Mouse (Mus musculus) adrenal gland, adult (tissue): ENCODE measurements around the gene Rsph3b.
"Not testable (repeated sequence)": the region's sequence is repeated elsewhere in the genome, so short reads cannot be mapped to it uniquely, and the experiment has no call there.

Experiments used
- DNase-seq, 2 experiments: peaks; one replicate each; pipeline ENCODE4 v3.0.0; 2022 to 2023; ENCODE audit warnings: low spot score in 1 of 2; ENCODE audit not compliant: inconsistent age in 2 of 2

The Rsph3b gene

DNA sequence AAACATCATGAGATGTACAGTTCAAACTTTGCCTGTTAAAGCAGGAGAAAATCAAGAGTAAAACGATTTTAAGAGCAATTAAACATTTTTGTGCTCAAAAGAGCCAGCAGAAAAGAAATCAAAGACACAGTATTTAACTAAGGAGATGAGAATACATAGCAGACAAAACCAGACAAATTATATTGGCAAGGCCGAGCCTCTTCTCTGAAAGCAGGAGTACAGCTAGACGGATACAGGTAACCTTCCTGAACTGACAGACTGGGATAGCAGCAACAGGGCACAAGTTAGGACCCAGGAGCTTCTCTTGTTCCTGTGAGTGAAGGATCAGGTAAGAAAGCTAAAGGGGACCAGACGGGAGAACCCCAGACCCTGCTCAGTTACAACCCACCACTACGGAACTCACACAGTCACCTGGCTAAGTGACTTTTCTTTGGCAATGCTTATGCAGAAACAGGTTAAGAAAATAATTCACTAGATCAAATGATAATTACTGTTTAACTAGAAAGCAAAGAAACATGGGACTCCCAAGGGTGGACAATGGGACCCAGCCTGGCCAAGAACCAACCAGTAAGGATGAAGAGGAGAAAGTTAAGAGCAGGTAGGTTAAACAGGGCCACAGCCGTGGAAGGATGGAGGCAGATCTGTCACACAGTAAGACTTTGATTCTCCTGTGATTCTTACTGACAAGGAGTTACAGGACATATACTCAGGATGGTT, 11.2 kb upstream of the Rsph3b start:
- DNase-seq: peak in 1 of 2 experiments; percentile 61

DNA sequence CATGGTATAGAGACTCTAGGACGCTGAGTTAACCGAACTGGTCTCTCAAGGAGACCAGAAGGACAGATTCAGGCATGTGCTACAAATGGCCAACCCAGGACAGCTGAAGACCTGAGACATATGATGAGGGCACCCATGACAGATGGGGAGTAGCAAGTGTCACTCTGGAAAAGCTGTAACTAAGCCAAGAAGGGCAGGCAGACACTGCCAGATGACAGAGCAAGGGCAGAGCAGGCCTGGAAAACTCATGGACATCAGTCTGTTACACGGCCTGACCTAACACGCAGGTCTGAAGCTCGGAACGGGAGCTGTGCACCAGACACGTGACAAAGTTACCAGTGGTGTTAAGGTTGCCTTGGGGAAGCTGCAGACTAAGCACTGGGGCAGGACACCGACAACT, 10.4 kb upstream of the Rsph3b start:
- DNase-seq: peak in 1 of 2 experiments; percentile 64

DNA sequence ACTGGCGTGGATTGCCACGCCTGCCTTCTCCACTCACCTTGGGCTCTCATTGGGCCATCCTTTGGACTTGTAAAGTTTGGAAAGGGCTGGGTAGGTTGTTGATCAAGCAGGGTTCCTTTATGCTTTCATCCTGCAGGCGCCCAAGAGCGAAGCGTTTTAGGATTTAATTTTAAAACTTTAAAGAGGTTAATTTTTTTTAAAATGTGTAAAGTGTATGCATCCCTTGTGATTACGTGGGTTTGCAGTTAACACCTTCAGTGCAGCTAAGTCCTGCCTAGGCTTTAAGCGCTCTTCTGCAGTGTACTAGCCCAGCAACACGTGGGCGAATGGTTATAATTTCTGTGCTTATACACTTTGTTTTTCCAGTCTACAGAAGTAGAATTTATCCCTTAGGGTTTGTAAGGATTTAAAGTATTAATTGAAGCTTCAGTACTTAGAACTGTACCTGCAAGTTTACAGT, 317 bp upstream of the Rsph3b start:
- DNase-seq: not testable (repeated sequence)

DNA sequence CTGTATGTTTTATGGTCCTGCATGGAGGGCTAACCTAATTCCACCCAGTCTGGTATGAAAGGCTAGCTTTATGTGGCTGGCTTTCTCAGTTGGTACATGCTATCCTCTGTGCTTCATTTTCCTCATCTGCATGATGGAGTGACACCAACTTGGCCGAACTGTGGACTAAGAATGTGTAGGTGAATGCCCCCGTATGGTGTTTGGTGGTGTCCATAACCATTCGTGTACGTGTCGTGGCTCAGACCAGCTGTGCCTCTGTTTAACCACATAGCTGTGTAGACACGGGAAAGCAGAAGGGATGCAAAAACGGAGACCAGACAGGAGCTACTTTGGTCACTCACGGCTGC, 872 bp downstream of the Rsph3b start:
- not testable (repeated sequence) for DNase-seq

DNA sequence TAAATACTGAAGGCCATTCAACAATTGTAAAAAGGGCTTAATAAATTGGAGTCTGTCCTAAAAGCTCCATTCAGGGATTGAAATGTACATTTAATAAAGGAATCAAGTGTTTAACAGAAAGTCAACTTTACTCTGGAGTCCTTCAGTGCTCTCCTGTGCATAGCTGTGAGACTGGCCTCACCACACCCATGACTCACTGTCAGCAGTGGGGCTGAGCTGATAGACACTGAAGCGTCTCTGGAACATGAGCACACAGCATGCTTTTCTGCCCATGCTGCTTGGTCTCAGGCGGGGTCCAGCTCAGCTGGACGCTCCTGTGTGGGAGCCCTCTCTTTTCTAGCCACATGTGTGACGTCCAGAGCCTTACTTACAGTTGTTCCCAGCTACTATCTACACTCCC, 5.9 kb downstream of the Rsph3b start:
- not testable (repeated sequence) for DNase-seq

DNA sequence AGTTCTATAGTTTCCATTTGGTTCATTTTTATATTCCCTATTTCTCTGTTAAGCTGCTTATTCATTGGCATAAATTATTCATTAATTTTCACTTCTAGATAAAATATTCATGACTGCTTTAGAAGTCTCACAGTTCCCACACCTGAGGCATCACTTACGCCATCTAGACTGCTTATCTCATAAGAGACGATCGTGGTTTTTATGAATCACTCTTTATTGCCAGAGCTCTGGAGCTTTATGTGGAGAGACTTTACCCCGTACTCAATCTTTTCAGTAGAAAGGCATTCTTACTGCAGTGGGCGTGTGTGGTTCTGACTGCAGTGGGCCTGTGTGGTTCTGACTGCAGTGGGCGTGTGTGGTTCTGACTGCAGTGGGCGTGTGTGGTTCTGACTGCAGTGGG, 16.9 kb downstream of the Rsph3b start:
- not testable (repeated sequence) for DNase-seq

DNA sequence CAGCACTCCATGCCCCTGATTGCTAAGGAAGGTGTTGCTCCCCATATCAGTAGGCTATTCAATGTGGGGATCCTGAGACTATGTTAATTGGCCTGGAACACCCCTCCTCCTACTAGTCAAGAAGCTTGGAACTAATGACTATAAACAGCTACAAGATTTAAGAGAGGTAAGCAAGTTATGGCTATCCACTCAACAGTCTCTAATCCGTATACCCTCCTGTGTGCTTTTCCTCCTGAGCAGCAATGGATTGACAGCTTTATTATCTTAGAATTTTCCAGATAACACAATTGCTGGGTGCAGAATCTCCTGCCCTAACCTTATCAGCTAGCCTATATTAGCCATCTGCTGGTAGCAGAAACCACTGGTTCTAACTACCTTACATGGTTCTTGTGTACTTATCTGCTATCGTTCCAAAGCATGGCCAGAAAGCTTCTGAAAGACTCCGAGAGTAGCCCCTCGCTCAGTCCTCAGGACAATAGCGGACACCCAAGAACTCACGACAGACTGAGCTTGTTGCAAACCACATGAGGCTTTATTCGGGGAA, 28.1 kb downstream of the Rsph3b start:
- DNase-seq: peak in 1 of 2 experiments; percentile 6

DNA sequence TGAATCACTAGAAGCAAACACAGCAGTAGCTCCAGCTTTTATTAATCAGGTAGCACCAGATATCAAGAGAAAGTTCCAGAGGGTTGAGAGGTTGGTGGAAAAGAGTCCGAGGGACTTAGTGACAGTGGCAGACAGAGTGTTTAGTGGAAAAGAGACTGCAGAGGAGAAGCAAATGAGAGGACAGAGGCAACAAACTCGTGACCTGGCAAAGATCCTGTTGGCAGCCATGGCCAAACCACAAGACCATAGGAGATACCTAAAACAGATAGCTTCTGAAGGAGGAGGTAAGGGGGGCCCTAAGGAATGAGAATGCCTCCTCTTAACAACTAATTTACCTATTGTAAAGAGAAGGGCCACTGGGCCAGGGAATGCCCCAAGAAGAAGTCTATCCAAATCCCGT, 29.1 kb downstream of the Rsph3b start:
- DNase-seq: not testable (repeated sequence)

DNA sequence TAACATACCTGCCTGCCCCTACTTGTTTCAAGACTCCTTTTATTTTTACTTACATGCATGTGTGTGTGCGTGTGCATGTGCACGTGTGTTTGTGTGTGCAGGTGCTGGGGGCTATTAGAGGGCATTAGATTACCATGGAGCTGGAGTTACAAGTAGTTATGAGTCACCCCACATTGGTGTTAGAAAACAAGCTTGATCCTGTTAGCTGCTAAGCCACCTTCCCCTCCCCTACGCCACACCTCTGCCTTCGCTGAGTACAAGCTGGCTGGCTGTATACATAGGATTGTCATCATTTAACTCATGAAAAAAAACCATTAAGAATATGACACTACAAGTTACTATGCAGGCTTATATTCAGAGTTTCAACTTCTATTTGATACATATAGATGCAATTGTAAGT, 33.2 kb downstream of the Rsph3b start:
- not testable (repeated sequence) for DNase-seq

DNA sequence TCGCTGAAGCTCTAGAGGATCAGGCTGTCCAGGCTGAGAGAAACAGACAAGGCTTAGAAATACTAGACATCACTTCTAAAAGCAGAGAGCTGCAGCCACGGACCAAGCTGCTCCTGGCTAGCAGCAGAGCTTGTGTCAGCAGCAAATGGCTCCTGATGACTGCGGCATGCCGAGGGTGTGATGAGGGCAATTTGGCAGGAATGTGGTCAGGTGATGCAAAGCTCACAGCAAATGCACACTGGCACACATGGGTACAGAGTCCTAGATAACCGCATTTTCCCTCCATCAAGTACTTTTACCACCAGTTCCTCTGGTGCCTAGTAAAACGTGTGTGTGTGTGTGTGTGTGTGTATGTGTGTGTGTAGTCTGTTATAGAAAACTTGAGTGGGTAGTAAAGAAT, 34.4 kb downstream of the Rsph3b start:
- not testable (repeated sequence) for DNase-seq

DNA sequence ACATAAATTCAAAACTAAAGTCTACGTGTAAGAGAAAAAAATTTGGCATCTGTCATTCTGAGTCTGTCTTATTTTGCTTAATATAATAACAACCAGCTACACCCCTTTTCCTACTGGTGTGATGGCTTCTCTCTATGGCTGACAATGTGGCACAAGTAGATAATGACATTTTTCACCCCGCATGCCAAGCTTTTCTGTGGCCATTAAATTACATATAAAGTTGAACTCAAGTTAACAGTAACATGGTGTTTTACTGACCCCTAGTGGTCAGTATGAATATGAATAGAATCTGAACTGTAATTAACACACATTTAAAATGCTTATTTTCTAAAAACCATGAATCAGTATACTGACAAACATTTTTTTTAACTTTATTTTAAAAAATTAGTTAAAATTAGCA, 48.1 kb downstream of the Rsph3b start:
- not testable (repeated sequence) for DNase-seq

DNA sequence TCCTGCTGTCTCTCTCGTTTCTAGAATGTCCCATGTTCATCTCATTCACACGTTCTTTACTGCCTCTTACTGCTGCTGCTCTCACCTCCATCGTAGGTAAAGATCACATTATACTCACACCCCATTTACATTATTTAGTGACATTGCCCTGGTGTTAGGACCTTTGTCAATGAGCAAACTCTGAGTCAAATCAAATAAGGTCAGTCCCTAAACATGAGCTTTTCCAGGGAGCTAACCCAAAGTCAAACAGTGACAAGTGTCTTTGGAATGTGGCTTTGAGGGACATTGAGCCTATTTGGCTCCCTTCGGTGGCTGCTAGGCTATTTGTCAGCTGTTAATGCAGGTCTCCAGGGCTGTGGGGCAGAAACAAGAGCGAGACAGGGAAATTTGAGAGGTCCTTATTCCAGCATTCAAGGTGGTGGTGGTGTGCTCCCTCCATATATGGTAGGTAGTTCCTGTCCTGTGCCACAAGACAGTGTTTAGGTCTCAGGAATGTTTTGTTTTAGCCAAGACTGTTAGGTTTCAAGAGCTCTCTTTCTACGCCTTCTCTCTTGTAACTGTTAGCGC, 50.4 kb downstream of the Rsph3b start:
- peak; percentile 9 to 61 for DNase-seq

DNA sequence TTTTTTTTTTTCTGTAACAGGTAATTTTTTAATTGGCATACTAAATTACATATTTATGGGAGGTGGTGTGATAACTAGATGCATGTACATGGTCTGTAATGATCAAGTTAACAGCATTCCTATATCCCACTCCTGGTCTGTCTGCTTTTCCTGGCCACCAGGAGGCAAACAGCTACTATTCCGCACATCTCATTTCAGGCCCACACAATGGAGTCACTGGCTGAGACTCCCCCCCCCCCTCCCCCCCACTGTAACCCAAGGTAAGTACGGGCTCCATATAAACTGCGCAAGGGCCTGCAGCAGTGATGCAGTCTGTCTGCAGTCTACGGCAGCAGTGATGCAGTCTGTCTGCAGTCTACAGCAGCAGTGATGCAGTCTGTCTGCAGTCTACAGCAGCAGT, 51.7 kb downstream of the Rsph3b start:
- DNase-seq: no peak

DNA sequence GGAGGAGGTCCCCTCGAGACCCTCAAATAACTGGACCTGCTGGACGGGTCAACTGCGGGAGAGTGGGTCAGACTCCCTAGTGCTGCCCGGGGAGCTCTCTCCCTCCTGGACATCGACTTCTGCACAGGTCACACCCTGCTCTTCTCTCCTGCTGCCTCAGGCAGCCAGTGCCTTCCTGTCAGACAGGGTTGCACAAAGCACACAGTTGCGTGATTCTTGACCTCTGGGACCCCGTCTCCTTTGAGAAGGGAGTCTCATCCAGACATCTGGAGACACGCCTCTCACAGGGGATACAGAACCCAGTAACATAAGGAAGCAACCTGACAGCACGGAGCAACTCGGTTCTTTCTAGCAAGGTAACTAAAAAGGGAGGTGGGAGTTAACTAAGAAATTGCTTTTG, 55.1 kb downstream of the Rsph3b start:
- no peak for DNase-seq

DNA sequence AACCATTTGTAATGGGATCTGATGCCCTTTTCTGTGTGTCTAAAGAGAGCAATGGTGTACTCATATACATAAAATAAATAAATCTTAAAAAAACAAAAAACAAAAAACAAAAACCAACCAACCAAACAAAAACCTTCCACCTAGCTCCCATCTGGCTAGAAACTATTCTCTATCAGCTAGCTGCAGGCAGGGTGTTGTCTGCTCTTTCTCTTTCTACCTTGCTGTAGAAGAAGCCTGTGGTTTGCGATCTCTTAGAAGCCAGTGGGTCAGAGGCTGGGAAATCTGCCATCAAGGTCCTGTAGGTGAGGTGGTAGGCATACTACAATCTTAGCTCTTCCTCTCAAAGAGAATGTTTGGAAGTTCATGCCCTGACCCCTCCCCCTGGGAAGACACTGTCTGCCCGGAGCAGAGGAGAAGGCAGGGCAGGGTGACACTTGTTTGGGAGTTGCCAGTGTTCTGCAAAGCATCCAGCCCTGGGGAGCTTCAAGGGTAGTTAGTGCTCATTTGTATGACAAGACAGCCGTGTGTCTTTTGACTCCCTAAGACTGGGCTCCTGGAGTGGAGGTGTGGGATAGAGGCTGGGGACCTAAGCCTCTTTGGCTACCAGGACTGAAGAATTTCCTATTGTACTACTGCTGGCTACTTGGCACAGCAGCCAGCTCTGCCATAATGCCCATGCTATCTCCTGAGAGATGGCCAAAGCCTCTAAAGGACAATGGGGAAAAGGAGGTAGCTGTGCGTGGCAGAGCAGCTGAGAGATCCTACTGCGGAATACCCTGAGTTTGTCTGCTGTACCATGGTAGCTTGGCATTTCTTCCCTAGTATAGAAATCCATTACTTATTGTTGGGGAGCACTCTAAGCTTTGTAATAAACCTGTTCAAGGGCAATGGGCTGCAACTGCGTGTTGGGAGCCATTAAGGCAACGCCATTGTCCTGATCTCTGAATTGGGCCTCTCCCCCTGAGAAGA, 56.2 kb downstream of the Rsph3b start:
- DNase-seq: no peak

DNA sequence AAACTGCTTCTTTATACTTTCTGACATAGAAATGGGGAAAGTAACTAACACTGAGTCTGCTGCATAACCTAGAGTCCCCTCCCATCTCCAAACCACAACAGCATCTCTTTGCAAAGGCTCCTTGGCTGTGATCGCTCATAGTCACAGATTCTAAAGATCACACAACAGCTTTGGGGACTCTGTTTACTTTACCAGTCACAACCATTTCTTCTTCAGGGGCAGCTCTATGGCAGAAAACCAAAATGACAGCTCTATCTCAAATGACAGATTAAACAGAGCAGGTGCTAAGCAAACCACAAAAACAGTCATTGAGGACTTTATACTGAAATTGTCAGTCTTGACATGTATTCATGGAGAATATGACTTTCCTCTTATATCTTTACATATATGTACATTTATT, 62.0 kb downstream of the Rsph3b start:
- DNase-seq: no peak

DNA sequence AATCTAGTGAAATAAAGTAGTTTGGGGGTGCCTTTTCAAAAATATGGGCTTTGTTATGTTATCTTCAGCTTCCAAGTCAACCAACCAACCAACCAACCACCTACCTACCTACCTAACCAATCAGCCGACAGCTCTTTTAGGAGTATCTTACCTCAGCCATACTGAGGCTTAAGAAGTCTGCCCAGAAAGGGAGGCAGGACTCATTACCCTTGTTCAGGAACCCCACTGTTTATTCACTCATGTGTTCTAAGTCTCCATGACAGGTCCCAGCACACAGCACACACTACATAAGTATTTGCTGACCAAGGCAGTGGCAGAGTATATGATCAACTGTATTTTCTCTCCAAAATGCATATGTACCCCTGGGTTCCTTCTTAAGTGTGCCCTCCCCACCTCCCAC, 64.0 kb downstream of the Rsph3b start:
- no peak for DNase-seq

DNA sequence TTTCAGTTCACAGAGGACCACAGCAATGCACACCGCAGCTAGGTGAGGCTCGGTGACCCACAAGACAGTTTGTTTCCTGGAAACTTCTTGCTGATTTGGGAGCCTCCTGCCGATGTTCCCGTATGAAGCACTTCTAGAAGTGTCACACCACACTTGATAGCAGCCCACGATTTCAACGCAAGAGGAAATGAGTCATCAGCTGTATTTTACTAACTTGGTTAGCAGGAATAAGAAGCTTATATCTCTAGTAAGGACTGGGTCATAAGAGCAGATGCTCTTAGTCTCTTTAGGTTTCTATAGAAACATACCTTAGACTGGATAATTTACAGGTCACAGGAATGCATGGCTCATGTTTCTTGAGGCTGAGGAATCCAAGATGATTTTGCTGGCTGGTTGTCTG, 67.2 kb downstream of the Rsph3b start:
- DNase-seq: no peak

DNA sequence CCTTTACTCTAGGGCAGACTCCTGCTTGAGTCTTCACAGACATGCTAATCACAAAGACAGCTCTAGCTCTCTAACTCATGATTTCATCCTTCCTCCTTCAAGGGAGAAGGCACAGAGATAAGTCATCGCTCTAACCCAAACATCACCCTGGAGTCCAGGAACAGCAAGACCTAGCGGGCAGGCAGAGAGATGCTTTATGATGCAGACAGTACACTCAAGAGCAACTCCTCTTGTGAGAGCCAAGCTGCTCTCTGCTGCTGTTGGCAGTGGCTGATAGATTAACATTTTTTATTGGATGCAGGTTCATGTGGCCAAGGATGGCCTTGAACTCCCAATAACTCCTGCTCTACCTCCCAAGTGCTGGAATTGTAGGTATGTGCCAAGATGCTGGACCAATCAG, 77.1 kb downstream of the Rsph3b start:
- DNase-seq: no peak

DNA sequence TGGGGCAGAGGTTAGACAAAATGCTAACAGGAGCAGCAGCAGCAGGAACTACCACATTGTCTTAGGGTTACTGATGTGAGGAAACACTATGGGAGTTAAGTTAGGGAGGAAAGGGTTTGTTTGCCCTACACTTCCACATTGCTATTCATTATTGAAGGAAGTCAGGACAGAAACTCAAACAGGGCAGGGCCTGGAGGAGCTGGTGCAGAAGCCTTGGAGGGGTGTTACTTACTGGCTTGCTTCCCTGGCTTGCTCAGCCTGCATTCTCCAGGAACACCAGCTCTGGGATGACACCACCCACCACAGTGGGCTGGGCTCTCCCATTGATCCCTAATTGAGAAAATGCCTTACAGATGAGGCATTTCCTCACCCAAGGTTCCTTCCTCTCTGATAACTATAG, 79.7 kb downstream of the Rsph3b start:
- no peak for DNase-seq

DNA sequence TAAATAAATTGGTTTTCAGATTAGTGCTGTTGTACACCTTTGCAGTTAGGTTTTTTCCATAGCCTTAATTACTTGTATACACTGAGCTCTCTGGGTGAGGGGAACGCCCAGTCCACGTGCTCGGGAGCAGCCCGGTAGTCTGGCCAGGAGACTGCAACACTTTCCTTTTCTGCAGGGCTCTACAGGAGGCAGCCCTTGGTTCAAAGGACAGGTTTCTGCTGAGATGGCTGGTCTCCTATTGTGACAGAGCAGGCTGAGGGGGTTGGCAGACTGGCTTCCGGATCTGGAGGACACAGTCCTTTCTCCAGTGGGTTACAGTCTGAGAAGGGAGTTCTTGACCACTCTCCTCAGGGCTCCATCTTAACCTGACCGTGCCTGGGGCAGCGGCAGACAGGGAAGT, 80.7 kb downstream of the Rsph3b start:
- peak in 1 of 2 experiments; percentile 27 for DNase-seq
